Mouse (Mus musculus): Measurements from ENCODE around the gene Uvrag.

DNA sequence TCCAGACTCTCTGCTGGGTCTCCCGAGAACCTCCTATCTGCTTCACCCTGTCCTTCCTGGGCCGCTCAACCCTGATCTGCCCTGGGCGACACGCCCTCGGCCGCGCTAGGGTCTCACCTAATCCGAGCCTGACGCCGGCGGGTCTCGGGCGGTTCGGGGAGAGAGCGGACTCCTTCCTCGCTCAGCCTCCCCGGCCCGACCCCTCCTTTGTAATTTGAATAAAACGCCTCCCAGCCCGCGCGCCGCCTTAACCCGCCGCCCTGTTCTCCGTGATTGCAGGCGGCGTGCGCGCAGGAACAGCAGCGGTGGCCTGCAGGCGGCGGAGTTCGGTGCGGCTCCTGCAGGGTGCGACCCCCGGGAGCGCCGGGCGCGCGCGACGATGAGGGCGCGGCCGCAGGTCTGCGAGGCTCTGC lies 302.2 kb downstream of the Uvrag start:
- TF ChIP-seq GATA1 (IDR thresholded peaks at IDR 0.05; ENCODE audit: borderline replicate concordance, low read length) (no peak), CTCF (IDR thresholded peaks at IDR 0.05; ENCODE audit: low read depth, low read length) (no peak), TAL1 (conservative IDR thresholded peaks at IDR 0.05; ENCODE audit: low read depth, low read length) (no peak), POLR2AphosphoS5 (IDR thresholded peaks at IDR 0.05; ENCODE audit: insufficient replicate concordance, low read depth, low read length) (no peak)

Measured in G1E (cell line).